Mouse (Mus musculus) spleen, adult 2 months (tissue): ENCODE measurements at regions not wholly inside any gene's neighbourhood (a gene's known extent, or its start where the extent isn't known, plus 50 kb on each side); places are given as distances from the start of the nearest gene placed in this dataset.

Source experiments
- DNase-seq, 2 experiments: peaks; one replicate each; pipeline versions ENCODE4 v3.0.0 to v3.0.0-alpha.2; 2012 to 2021; ENCODE audit warnings: low spot score in 2 of 2, low read depth in 1 of 2
- H3K27ac ChIP-seq: fragments of 200-500 bp; 2 replicates; pipeline ENCODE4 v1.5.1; 2012; ENCODE audit warnings: low read length, inconsistent platforms; ENCODE audit not compliant: insufficient read depth
- H3K27me3 ChIP-seq: fragments of 200-500 bp; 2 replicates; pipeline ENCODE4 v1.6.1; 2012; ENCODE audit warnings: mild to moderate bottlenecking, moderate library complexity, low read length, inconsistent platforms; ENCODE audit not compliant: control insufficient read depth, insufficient read depth
- H3K36me3 ChIP-seq: fragments of 200-500 bp; 2 replicates; pipeline ENCODE4 v1.6.1; 2012; ENCODE audit warnings: mild to moderate bottlenecking, low read length, inconsistent platforms; ENCODE audit not compliant: control insufficient read depth, insufficient read depth
- H3K4me1 ChIP-seq: fragments of 200-500 bp; 2 replicates; pipeline ENCODE4 v1.6.1; 2011; ENCODE audit warnings: inconsistent platforms; ENCODE audit not compliant: control insufficient read depth, insufficient read depth, insufficient read length
- H3K4me3 ChIP-seq: fragments of 200-500 bp; 2 replicates; pipeline ENCODE4 v1.5.1; 2011; ENCODE audit warnings: mild to moderate bottlenecking, inconsistent platforms; ENCODE audit not compliant: insufficient read depth, insufficient read length; ENCODE audit errors: extremely low read depth
- CTCF ChIP-seq: fragments of 200-500 bp; IDR thresholded peaks from 2 replicates; pipeline ENCODE4 v1.5.1; 2011; ENCODE audit warnings: mild to moderate bottlenecking, inconsistent platforms; ENCODE audit not compliant: insufficient read depth, insufficient read length, insufficient replicate concordance; ENCODE audit errors: extremely low read depth
- POLR2A ChIP-seq: fragments of 200-500 bp; IDR thresholded peaks from 2 replicates; pipeline ENCODE4 v1.6.1; 2011; ENCODE audit warnings: low read depth, low read length, inconsistent platforms
- WGBS: fragments of 180-500 bp; shearing (Covaris S2); methylation state at CpG from one replicate; pipeline ENCODE4 v1.1.7; 2018; 5-methylcytosine and 5-hydroxymethylcytosine counted together

DNA sequence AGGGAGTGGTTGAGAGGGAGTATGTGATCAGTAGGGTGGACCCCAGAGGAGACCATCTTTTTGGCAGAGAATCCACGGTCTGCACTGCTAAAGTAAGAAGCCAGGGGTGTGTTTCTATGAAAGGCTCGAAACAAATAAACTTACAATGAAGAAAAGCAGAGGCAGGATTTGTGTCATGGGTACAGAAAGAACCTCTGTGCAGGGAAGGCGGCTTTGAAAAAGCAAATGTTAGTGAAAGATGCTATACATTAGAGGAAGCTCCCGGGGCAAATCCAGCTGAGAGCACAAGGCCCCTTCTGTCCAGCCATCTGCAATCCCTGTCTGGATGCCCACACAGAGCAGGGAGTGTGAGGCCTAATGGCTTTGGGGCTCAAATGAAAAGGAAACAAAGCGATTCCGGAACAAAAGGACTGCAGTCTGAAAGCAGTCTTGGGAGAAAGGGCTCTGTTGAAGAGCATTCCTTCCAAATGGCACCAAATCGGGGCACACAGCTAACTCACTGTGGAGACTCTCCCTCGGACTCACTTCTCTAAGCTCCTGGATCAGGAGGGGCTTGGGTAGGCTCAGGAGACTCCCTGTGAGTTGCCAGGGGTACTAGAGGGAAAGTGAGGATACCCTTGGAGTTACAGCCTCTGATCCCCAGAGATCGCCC, 138.1 kb upstream of the Arl4c start:
- H3K4me1 ChIP-seq = no peaks in the 10 kb centered on the region
- H3K36me3 ChIP-seq = no peaks in the 10 kb centered on the region
- WGBS = 71% methylated on average over 9 of the region's 9 CpGs
- H3K4me3 ChIP-seq = no peak overlapping the region
- H3K27me3 ChIP-seq = no peaks in the 10 kb centered on the region
- no peak for TF ChIP-seq POLR2A
- TF ChIP-seq CTCF = no peak
- no peak for DNase-seq
- no peak overlapping the region for H3K27ac ChIP-seq

DNA sequence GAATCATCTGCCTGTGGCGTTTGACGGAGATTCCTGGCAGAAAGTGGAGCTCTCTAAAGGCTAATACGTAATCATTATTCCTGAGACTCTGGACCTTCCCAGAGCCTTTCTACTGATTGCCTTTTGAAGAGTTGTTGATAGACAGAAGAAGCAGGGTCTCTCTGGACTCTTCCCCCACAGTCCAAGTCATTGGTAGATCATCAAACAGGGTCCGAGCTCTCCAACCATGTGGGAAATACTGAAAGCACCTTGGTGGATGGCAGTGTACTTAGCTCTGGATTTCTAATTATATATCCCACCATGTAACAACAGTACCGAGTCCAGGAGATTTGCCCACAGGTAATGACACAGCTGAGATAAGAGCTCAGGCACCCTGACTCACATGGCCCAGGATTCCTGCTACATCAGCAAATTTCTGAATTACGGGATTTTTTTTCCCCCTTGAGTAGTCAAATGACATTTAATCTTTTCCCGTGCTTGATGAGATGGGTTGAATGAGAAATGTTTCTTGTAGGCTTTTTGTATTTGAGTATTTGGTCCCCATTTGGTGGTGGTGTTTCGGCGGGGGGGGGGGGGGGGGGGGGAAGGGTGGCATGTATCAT, 139.1 kb upstream of the Arl4c start:
- Histone ChIP-seq H3K4me3 (no peak overlapping the region), H3K4me1 (no peaks in the 10 kb centered on the region), H3K27me3 (no peaks in the 10 kb centered on the region), H3K36me3 (no peaks in the 10 kb centered on the region), H3K27ac (no peak overlapping the region)
- 83% methylated on average over 9 of the region's 9 CpGs for WGBS
- DNase-seq = no peak
- TF ChIP-seq POLR2A = no peak
- no peak for TF ChIP-seq CTCF

DNA sequence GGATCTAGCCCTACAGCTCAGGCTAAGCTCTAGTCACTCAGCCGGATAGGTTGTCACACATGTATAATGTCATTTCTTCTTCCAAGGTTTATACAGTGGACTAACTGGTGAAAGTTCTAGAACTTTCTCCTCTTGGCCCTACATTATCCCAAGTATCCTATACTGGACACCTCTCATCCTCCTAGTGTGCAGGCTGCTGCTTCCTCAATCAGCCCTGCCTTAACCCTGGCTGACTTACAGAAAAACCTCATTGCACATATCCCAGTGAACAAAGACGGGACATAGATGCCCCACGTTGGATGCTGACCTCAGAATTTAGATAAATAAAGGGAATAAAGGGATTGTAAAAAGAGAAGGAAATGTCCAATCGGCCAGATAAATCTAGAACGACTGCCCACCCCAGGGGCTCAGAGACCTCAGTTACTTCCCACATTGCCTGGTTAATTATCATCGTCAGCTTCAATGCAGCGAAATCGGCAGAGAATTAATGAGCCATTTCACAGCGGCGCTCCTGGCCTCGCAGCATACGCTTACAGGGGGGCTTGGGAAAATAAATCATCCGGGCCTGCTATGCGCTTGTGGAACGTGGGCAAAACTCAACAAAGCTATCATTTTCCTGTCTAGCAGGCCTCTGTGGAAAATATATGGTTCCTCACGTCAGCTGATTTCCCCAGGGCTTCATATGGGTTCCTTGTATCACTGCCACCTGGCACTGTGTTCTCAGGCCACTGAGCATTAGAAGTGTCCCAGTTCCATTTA, 145.5 kb upstream of the Arl4c start:
- Histone ChIP-seq H3K4me1 (no peaks in the 10 kb centered on the region), H3K27ac (no peak overlapping the region), H3K36me3 (no peaks in the 10 kb centered on the region), H3K4me3 (no peak overlapping the region), H3K27me3 (no peaks in the 10 kb centered on the region)
- TF ChIP-seq CTCF = no peak
- TF ChIP-seq POLR2A = no peak
- DNase-seq = no peak
- WGBS = 85% methylated on average over 16 of the region's 16 CpGs

DNA sequence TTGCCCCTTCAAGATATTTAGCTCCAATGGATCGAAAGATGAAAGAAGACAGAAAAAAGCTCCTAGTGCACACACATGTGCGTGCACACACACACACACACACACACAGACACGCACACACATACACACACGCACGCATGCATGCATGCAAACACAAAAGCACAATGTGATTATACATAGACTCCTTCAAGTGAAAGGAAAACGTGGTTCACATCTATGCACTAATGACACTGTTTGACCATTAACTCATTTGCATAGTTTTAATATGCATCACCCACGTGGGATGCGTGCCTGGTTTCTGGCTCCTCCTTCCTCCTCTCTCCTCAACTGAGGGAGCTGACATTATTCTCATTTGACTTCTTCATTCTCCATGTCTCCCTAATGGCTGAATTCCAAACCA, 146.2 kb upstream of the Arl4c start:
- TF ChIP-seq CTCF (no peak), POLR2A (no peak)
- Histone ChIP-seq H3K4me3 (no peak overlapping the region), H3K27ac (no peak overlapping the region), H3K27me3 (no peaks in the 10 kb centered on the region), H3K36me3 (no peaks in the 10 kb centered on the region), H3K4me1 (no peaks in the 10 kb centered on the region)
- no peak for DNase-seq
- WGBS = 80% methylated on average over 8 of the region's 8 CpGs

GRCm38 (mm10) chr1:88849421-88849820, 147.4 kb upstream of the Arl4c start:
- H3K27me3 ChIP-seq = no peaks in the 10 kb centered on the region
- no peak overlapping the region for H3K27ac ChIP-seq
- 76% methylated on average over 5 of the region's 5 CpGs for WGBS
- no peaks in the 10 kb centered on the region for H3K36me3 ChIP-seq
- no peak overlapping the region for H3K4me3 ChIP-seq
- DNase-seq = no peak
- no peak for TF ChIP-seq POLR2A
- TF ChIP-seq CTCF = no peak
- no peaks in the 10 kb centered on the region for H3K4me1 ChIP-seq

DNA sequence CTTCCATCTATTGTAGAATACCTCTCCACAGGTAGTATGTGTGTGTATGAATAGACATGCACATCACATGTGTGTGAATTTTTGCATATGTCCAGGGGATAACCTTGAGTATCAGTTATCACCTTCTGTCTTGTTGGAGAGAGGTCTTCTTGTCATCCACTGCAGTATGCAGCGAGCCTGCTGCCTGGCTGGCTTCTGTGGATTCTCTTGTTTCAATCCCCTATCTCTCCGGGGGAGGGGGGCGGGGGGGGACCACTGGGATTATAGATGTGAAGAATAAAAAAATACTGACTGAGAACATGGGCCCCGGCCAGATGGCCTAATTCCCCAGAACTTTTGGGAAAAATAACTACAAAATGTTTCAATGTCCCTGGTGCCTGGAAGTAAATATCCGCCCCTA, 149.9 kb upstream of the Arl4c start:
- WGBS = 86% methylated on average over 5 of the region's 5 CpGs
- TF ChIP-seq CTCF = no peak
- no peak for TF ChIP-seq POLR2A
- Histone ChIP-seq H3K27ac (no peak overlapping the region), H3K36me3 (no peaks in the 10 kb centered on the region), H3K4me3 (no peak overlapping the region), H3K4me1 (no peaks in the 10 kb centered on the region), H3K27me3 (no peaks in the 10 kb centered on the region)
- no peak for DNase-seq

DNA sequence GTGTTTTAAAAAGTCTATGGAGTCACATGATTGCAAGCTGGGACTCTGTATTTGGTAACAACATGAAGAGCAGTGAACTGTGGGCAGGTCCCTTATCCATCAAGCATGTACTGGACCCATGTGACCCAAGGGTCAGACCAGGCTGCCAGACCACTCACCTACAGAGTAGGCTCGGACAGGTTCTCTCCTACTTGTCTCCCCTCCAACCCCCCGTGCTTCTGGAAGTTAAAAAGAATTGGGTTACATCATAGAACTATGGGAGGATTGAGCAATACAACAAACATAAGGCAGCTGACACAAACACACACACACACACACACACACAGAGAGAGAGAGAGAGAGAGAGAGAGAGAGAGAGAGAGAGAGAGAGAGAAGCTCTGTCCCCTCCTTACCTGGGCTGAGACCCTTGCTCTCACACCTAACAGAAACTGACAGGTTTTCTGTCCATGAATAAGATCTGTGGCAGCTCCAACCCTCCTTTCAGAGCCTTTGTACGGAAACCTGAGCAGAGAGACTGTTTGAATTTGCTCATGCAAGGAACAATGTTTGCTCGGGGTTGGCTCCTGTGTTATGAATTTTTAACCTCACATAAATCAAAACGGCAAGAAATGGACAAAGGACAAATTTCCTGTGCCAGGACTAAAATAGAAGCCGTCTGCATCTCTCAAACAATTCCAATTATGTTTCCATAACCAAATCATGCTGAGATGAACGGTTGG, 159.0 kb upstream of the Arl4c start:
- 61% methylated on average over 7 of the region's 7 CpGs for WGBS
- no peaks in the 10 kb centered on the region for H3K36me3 ChIP-seq
- no peaks in the 10 kb centered on the region for H3K4me1 ChIP-seq
- no peaks in the 10 kb centered on the region for H3K27me3 ChIP-seq
- H3K4me3 ChIP-seq = no peak overlapping the region
- TF ChIP-seq CTCF (no peak), POLR2A (no peak)
- no peak for DNase-seq
- H3K27ac ChIP-seq = no peak overlapping the region
